Mouse (Mus musculus): ENCODE measurements at regions not wholly inside any gene's neighbourhood (a gene's known extent, or its start where the extent isn't known, plus 50 kb on each side); places are given as distances from the start of the nearest gene placed in this dataset.

- no peak for DNase-seq (ENCODE audit: low read depth, low spot score)
Measured at GRCm38 (mm10) chr2:163138688-163139385, 51.2 kb upstream of the Gtsf1l start.

GRCm38 (mm10) chr2:163142762-163143388 is 55.2 kb upstream of the Gtsf1l start:
- no peak for DNase-seq (ENCODE audit: low read depth, low spot score)

- DNase-seq (ENCODE audit: low read depth, low spot score) = no peak
Measured at GRCm38 (mm10) chr2:163143413-163143812, 55.8 kb upstream of the Gtsf1l start.

GRCm38 (mm10) chr2:163146001-163146400 is 56.9 kb upstream of the Tox2 start:
- no peak for DNase-seq (ENCODE audit: low read depth, low spot score)

GRCm38 (mm10) chr2:163146481-163146880 is 56.4 kb upstream of the Tox2 start:
- peak; percentile 14 for DNase-seq (ENCODE audit: low read depth, low spot score)

GRCm38 (mm10) chr2:163147381-163147780 is 55.5 kb upstream of the Tox2 start:
- no peak for DNase-seq (ENCODE audit: low read depth, low spot score)

GRCm38 (mm10) chr2:163151016-163151415 is 51.9 kb upstream of the Tox2 start:
- DNase-seq (ENCODE audit: low read depth, low spot score) = no peak

GRCm38 (mm10) chr2:163152340-163153033 is 50.4 kb upstream of the Tox2 start:
- no peak for DNase-seq (ENCODE audit: low read depth, low spot score)

All from CD4-positive, CD25-positive, alpha-beta regulatory T cell, adult 2 months (primary cell).